Mouse (Mus musculus): ENCODE results near the gene Ttll11. TPM values are rescaled to one million over a fixed set of nuclear protein-coding genes. Genes with fewer than 3 reads are reported as not detected.

Ttll11 gene
- polyA plus RNA-seq, 1 experiment from 2014 or later = 5.7 TPM

DNA sequence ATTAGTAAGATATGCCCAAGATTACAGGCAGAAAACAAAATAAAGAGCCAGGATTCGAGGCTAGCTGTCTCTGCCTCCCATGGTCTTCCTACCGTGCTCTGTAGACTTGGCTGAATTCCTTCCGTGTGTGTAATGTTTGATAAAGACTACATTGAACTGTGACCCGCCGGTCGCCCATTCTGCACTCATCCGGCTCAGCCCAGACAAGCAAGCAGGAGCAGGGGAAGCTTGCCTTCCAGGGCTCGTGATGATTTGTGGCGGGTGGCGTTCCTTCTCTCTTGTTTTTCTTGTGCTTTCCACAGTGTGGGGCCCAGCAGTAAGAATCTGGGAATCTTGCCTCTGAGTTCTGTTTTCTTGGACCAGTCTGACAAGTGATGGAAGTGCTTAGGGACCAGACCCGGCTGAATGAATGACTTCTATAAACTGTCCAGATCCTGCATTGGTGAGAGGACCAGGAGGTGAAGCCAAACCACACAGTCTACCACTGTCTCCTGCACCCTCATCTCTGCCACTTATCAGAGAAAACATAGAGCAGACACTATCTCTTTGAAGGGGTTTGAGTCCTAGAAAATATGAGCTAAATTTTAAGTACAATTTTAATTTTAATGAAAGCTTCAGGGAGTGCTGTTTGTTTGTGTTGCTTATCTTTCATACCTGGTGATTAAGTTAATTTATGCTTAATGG is 146.8 kb downstream of the Ttll11 start:
- WGBS = 56% methylated on average over 11 of the region's 11 CpGs
- Histone ChIP-seq H3K4me2 (no peak overlapping the region), H3K9me3 (replicated peaks) (no peaks in the 10 kb centered on the region), H3K27me3 (replicated peaks) (no peaks in the 10 kb centered on the region), H3K4me1 (peaks cover 6% of the 10 kb centered on the region; the same call in 1 of the 2 replicates), H3K4me3 (replicated peaks) (no peak overlapping the region), H3K36me3 (no peaks in the 10 kb centered on the region), H3K27ac (replicated peaks) (no peak overlapping the region), H3K9ac (replicated peaks) (no peak overlapping the region)
- ATAC-seq (ENCODE audit: low FRiP score) = no peak

DNA sequence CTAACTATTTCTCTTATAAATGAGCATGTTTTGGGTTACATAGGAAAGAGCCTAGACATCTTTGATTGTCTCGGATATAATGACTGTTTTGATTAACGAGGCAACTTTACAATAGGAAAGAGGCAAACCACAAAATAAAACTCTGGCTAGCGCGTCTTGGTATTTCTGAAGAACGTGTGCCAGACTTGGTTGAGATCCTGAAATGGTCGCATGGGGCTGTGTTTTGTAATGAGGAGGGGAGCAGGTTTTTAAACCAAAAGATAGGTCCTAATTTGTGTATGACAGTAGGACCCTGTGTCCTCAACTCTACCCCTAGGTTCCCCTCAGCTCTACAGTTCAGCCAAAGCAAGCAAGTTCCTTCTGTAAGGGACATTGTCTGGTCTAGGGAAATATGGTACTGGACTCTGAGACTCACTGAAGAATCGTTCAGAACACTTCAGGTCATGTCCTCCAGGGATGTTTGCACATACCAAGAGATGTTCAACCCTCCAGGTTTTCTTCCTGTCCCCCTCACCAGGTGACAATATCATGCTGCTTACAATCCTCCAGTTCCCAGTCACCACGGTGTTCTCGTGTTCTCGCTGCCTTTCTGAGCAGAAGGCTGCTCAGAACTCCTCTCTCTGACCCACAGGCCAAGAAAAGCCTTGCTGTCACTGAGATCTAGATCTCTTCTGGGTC is 147.7 kb downstream of the Ttll11 start:
- WGBS = 83% methylated on average over 10 of the region's 10 CpGs
- Histone ChIP-seq H3K27me3 (replicated peaks) (no peaks in the 10 kb centered on the region), H3K27ac (replicated peaks) (no peak overlapping the region), H3K36me3 (no peaks in the 10 kb centered on the region), H3K9me3 (replicated peaks) (no peaks in the 10 kb centered on the region), H3K4me3 (replicated peaks) (no peak overlapping the region), H3K4me2 (no peak overlapping the region), H3K9ac (replicated peaks) (no peak overlapping the region), H3K4me1 (peaks cover 6% of the 10 kb centered on the region; the same call in 1 of the 2 replicates)
- ATAC-seq (ENCODE audit: low FRiP score) = no peak

DNA sequence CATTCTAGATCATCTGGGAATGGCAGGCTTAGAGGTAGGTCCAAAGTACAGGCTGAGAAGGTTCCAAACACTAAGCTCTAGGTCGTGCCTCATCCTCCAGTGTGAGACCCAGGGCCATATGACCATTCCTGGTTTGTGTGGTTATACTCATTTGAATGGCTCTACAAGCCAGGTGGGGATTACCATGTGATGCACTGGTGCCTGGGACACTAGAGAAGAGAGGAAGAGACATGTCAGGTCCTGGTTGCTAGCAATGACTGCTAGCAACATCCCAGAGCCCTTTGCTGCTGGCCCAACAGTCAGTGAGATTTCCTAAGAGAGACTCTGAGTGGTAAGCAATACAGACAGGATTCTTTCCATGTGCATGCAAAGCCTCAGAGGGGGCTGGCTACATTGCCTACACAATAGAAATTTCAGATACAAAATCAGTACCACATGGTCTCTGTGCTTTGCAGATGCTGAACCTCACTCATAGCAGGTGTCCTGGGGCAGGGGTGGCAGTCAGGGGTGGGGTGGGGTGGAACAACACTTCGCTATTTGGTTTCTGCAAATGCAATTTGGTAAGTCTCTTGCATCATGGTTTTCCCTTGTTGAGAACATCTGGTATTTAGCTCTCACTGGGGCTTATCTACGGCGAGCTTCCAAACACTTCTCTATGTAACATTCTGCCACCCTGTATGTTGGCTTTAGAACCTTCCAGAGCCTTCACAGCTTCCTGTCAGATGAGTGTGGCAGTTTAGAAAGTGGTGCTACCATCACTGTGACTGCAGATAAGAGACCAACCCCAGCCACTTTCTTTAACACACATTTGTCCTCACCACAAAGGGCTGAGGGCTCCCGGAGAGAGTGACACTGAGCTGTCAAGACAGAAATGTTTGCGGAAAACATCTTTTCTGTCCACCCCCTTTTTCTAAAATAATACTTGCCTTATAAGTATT is 148.5 kb downstream of the Ttll11 start:
- no peak overlapping the region for H3K9ac ChIP-seq (replicated peaks)
- no peaks in the 10 kb centered on the region for H3K9me3 ChIP-seq (replicated peaks)
- 81% methylated on average over 6 of the region's 6 CpGs for WGBS
- H3K4me1 ChIP-seq = peaks cover 6% of the 10 kb centered on the region; the same call in 1 of the 2 replicates
- H3K27me3 ChIP-seq (replicated peaks) = no peaks in the 10 kb centered on the region
- no peak for ATAC-seq (ENCODE audit: low FRiP score)
- no peak overlapping the region for H3K4me3 ChIP-seq (replicated peaks)
- no peak overlapping the region for H3K4me2 ChIP-seq
- no peak overlapping the region for H3K27ac ChIP-seq (replicated peaks)
- H3K36me3 ChIP-seq = no peaks in the 10 kb centered on the region

DNA sequence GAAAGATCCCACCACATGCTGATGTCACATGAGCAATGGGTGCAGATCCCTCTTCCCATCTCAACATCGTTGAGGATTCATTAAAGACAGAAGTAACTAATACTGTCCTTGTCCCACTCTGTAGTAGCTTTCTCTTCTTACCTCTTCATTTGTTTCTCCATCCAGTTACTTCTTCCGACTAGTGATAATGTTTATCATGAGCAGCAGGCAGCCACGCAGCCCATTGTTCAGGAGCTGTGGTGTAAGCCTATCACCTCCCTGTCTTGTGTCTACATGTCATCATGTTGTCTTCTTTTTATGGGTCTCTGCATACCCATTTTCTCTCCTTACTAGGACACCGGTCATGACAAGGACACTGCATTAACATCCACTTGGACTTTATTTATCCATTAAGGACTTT is 150.6 kb downstream of the Ttll11 start:
- no peak for ATAC-seq (ENCODE audit: low FRiP score)

DNA sequence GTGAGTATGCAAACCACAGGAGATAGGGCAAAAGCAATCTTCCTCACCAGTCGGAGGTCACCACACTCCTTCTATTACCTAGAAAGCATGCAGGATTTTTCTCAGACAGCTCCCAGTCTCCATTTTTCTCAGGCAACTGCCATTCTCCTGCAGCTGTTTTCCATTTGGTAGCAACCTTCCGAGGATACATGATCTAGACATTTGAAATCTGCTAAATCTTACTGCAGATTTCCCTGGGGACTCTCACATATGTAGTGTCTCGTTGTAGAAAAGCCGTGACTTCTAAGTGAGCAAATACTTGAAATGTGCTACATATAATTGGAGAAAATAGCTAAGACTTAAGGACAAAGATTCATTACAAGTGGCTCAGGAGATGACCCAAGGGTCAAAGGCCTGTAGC is 151.8 kb downstream of the Ttll11 start:
- no peaks in the 10 kb centered on the region for H3K9me3 ChIP-seq (replicated peaks)
- no peaks in the 10 kb centered on the region for H3K36me3 ChIP-seq
- H3K4me1 ChIP-seq = no peaks in the 10 kb centered on the region
- ATAC-seq (ENCODE audit: low FRiP score) = no peak
- no peak overlapping the region for H3K4me2 ChIP-seq
- no peaks in the 10 kb centered on the region for H3K27me3 ChIP-seq (replicated peaks)
- H3K4me3 ChIP-seq (replicated peaks) = no peak overlapping the region
- no peak overlapping the region for H3K27ac ChIP-seq (replicated peaks)
- WGBS = 73% methylated on average over 4 of the region's 4 CpGs
- H3K9ac ChIP-seq (replicated peaks) = no peak overlapping the region

More for the DNA sequence above, 150.6 kb downstream of the Ttll11 start:
- H3K4me3 ChIP-seq (replicated peaks) = no peak overlapping the region
- no peak overlapping the region for H3K9ac ChIP-seq (replicated peaks)
- no peak overlapping the region for H3K4me2 ChIP-seq
- H3K4me1 ChIP-seq = peaks cover 6% of the 10 kb centered on the region; the same call in 1 of the 2 replicates
- no peaks in the 10 kb centered on the region for H3K36me3 ChIP-seq
- H3K9me3 ChIP-seq (replicated peaks) = no peaks in the 10 kb centered on the region
- H3K27ac ChIP-seq (replicated peaks) = no peak overlapping the region
- H3K27me3 ChIP-seq (replicated peaks) = no peaks in the 10 kb centered on the region
- 93% methylated on average over 4 of the region's 4 CpGs for WGBS

DNA sequence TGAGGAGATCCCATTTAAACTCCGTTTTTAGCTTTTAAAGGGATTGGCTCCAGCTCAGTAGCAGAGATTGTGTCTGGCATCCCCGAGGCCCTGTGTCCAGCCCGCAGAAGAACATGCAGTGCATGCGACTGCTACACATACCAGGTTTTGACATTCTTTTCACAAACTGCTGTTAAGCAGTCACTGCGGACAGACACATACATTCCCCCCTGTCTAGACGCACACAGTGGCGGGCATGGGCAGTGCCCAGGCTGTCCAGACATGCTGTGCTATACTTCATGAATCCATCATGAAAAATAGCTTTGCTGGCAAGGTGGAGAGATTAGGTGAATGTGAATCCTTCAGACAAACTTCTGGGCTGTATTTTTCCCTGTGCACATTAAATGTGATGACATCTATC is 154.6 kb downstream of the Ttll11 start:
- Histone ChIP-seq H3K36me3 (no peaks in the 10 kb centered on the region), H3K27me3 (replicated peaks) (no peaks in the 10 kb centered on the region), H3K9me3 (replicated peaks) (no peaks in the 10 kb centered on the region), H3K4me3 (replicated peaks) (no peak overlapping the region), H3K4me1 (no peaks in the 10 kb centered on the region), H3K9ac (replicated peaks) (no peak overlapping the region), H3K27ac (replicated peaks) (no peak overlapping the region), H3K4me2 (no peak overlapping the region)
- 77% methylated on average over 7 of the region's 7 CpGs for WGBS
- ATAC-seq (ENCODE audit: low FRiP score) = no peak

DNA sequence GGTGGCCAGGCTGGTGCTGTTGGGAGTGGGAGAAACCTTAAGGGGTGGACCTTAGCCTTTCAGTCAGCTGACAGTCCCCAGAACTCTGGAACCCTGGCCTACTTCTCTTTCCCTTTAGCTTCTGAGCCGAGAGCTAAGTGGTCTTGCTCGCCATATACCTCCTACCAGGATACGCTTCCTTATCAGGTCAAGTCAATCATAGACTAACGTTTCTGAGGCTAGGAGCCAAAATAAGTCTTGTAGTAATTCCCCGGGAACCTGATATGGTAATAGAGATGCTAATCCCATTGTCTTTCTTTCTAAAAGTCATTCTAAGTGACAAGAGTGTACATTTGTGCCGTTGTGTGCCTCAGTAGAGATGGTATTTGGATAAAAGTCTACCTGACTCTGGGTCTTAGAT is 156.1 kb downstream of the Ttll11 start:
- no peaks in the 10 kb centered on the region for H3K9me3 ChIP-seq (replicated peaks)
- H3K9ac ChIP-seq (replicated peaks) = no peak overlapping the region
- H3K4me1 ChIP-seq = peaks cover 6% of the 10 kb centered on the region; the same call in 1 of the 2 replicates
- no peaks in the 10 kb centered on the region for H3K27me3 ChIP-seq (replicated peaks)
- no peak overlapping the region for H3K4me3 ChIP-seq (replicated peaks)
- ATAC-seq (ENCODE audit: low FRiP score) = no peak
- H3K4me2 ChIP-seq = no peak overlapping the region
- 88% methylated on average over 6 of the region's 6 CpGs for WGBS
- no peak overlapping the region for H3K27ac ChIP-seq (replicated peaks)
- H3K36me3 ChIP-seq = no peaks in the 10 kb centered on the region

DNA sequence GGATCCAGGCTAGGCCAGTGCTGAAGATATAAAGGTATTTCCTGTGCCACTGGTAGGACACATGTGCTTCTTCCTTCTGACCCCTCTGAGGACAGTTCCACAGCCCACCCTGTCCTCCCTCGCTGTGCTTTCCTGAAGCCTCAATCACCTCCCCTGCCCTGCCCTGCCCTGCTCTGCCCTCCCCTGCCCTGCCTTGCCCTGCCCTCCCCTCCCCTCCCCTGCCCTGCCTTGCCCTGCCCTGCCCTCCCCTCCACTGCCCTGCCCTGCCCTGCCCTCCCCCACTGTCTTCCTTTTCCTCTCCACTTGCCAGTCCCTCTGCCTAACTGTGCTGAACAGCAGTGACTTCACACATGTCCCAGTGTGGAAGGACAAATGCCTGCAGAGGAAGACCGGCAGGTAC is 160.8 kb downstream of the Ttll11 start:
- ATAC-seq (ENCODE audit: low FRiP score) = no peak
- no peaks in the 10 kb centered on the region for H3K36me3 ChIP-seq
- H3K27me3 ChIP-seq (replicated peaks) = no peaks in the 10 kb centered on the region
- H3K4me2 ChIP-seq = no peak overlapping the region
- no peaks in the 10 kb centered on the region for H3K9me3 ChIP-seq (replicated peaks)
- H3K27ac ChIP-seq (replicated peaks) = no peak overlapping the region
- no peak overlapping the region for H3K4me3 ChIP-seq (replicated peaks)
- H3K4me1 ChIP-seq = peaks cover 7% of the 10 kb centered on the region; the same call in 1 of the 2 replicates
- H3K9ac ChIP-seq (replicated peaks) = no peak overlapping the region
- 83% methylated on average over 2 of the region's 2 CpGs for WGBS

DNA sequence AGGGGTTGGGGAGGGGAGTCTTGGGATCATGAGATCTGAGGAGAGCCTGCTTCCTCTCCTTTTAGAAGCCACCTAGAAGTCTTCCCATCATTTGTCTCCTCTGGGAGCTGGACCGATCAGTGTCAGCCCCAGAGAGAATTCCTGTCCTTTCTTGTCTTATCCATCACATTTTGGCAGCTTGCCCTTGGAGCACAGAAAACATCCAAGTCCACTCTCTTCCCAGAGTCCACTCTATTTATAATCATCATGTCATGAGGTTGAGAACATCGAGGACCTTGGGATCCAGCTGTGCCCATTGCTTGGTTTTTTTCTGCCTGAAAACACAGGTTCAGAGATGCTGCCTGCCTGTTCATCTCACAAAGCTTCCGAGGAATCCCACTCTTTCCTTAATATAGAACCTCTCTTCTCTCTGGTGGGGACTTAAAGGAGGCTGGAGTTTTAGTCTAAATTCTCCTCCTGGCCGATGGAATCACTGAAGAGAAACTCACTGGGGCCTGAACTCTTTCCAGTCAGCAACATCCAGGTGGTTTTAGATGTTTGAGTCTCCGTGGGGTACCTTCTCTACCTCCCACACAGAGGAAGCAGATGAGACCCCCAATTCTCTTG is 163.6 kb downstream of the Ttll11 start:
- Histone ChIP-seq H3K36me3 (no peaks in the 10 kb centered on the region), H3K27ac (replicated peaks) (no peak overlapping the region), H3K9ac (replicated peaks) (no peak overlapping the region), H3K9me3 (replicated peaks) (no peaks in the 10 kb centered on the region), H3K4me3 (replicated peaks) (no peak overlapping the region), H3K4me2 (no peak overlapping the region), H3K27me3 (replicated peaks) (no peaks in the 10 kb centered on the region), H3K4me1 (peaks cover 7% of the 10 kb centered on the region; the same call in 1 of the 2 replicates)
- ATAC-seq (ENCODE audit: low FRiP score) = no peak
- WGBS = 78% methylated on average over 5 of the region's 5 CpGs

DNA sequence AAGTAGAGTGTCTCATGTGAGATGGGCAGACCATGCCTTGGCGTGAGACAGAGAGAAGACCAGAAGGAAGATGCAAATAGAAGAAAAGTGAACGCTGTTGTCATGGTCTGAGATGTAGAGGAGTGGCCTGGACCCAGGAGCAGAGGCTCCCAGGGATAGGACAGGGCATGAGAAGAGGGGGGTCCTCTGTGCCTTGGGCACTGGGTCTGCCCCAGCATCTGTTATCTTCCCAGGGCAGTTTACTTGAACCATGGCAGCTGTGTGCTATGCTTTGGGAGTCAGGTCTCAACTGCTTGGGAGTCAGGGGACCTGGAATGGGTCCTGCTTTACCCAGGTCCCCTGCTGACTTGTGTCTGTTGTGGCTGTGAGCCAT is 167.2 kb downstream of the Ttll11 start:
- no peak overlapping the region for H3K4me2 ChIP-seq
- WGBS = 91% methylated on average over 2 of the region's 2 CpGs
- no peak overlapping the region for H3K4me3 ChIP-seq (replicated peaks)
- no peak overlapping the region for H3K9ac ChIP-seq (replicated peaks)
- no peaks in the 10 kb centered on the region for H3K27me3 ChIP-seq (replicated peaks)
- ATAC-seq (ENCODE audit: low FRiP score) = peak; percentile 13; the same call in 1 of the 2 replicates
- no peaks in the 10 kb centered on the region for H3K36me3 ChIP-seq
- H3K4me1 ChIP-seq = peaks cover 4% of the 10 kb centered on the region; the same call in 1 of the 2 replicates
- no peak overlapping the region for H3K27ac ChIP-seq (replicated peaks)
- no peaks in the 10 kb centered on the region for H3K9me3 ChIP-seq (replicated peaks)

DNA sequence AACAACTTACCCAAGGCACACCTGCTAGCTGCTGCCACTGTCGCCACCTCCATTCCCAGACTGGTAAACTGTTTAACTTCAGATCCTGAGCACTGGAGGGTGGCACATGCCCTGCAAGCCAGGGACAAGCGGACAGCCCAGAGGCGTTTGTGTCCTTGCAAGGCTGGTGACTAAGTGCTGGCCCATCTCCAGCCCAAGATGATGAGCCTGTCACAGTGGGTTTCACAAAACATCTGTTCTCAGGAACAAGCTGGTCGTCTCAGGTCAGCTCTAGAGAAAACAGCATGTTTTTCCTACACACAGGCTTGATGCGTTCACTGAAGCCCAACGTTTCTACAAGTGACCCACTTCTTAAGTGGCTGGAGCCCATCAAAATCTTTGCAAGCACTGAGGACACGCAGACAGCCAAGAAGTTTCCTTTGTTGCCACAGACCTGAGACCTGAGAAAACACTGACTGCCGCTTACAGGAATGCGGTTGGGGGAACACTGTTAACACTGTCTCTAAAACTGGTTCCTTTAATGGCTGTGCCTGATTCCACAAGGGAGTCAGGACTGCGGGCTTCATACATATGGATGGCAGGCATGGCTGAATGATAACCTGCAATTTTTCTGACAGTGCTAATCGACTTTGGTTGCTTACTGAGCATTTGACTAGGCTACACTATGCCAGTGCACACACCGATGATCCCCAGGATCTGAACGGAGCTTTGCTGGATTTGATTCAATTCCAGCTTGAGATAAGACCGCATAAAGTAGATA is 167.7 kb downstream of the Ttll11 start:
- Histone ChIP-seq H3K27ac (replicated peaks) (no peak overlapping the region), H3K4me1 (peaks cover 4% of the 10 kb centered on the region; the same call in 1 of the 2 replicates), H3K4me3 (replicated peaks) (no peak overlapping the region), H3K27me3 (replicated peaks) (no peaks in the 10 kb centered on the region), H3K36me3 (no peaks in the 10 kb centered on the region), H3K9me3 (replicated peaks) (no peaks in the 10 kb centered on the region), H3K4me2 (no peak overlapping the region), H3K9ac (replicated peaks) (no peak overlapping the region)
- WGBS = 68% methylated on average over 14 of the region's 14 CpGs
- peak; percentile 9; the same call in 1 of the 2 replicates for ATAC-seq (ENCODE audit: low FRiP score)
